Mouse (Mus musculus) kidney, postnatal 0 days (tissue): ENCODE measurements around the gene Trem3. TPM values are rescaled to one million over a fixed set of nuclear protein-coding genes. Genes with fewer than 3 reads are reported as not detected.

Source experiments
- ATAC-seq: fragments of 200-750 bp; cut with Nextera tagmentation; replicated peaks from 2 replicates; pipeline ENCODE4 v1.8.0; 2017; ENCODE audit warnings: low read depth, moderate number of reproducible peaks, moderate TSS enrichment, moderate library complexity; ENCODE audit not compliant: low FRiP score
- DNase-seq: peaks from one replicate; pipeline ENCODE4 v3.0.0-alpha.2; 2016; ENCODE audit warnings: low spot score
- H3K27ac ChIP-seq: fragments of 300-500 bp; sonication (generic); 2 replicates; pipeline ENCODE4 v1.5.1; 2014; ENCODE audit warnings: mild to moderate bottlenecking
- H3K27me3 ChIP-seq: fragments of 300-500 bp; sonication (generic); 2 replicates; pipeline ENCODE4 v1.6.1; 2014; ENCODE audit warnings: low read length, mixed read lengths; ENCODE audit not compliant: insufficient read depth
- H3K36me3 ChIP-seq: fragments of 300-500 bp; sonication (generic); 2 replicates; pipeline ENCODE4 v1.6.1; 2014; ENCODE audit warnings: low read length, mixed read lengths; ENCODE audit not compliant: insufficient read depth
- H3K4me1 ChIP-seq: fragments of 300-500 bp; sonication (generic); replicated peaks from 2 replicates; pipeline ENCODE4 v1.6.1; 2014; ENCODE audit warnings: antibody characterized with exemption, low read length, mixed read lengths; ENCODE audit not compliant: insufficient read depth
- H3K4me2 ChIP-seq: fragments of 300-500 bp; sonication (generic); 2 replicates; pipeline ENCODE4 v1.6.1; 2014; ENCODE audit warnings: mild to moderate bottlenecking, low read length, moderate library complexity, mixed read lengths
- H3K4me3 ChIP-seq: fragments of 300-500 bp; sonication (generic); replicated peaks from 2 replicates; pipeline ENCODE4 v1.5.1; 2014; ENCODE audit warnings: low read depth, low read length
- H3K9ac ChIP-seq: fragments of 300-500 bp; sonication (generic); 2 replicates; pipeline ENCODE4 v1.6.1; 2014; ENCODE audit warnings: low read depth, low read length
- H3K9me3 ChIP-seq: fragments of 300-500 bp; sonication (generic); replicated peaks from 2 replicates; pipeline ENCODE4 v1.6.1; 2016; ENCODE audit warnings: low read length, inconsistent platforms, mixed read lengths
- CTCF ChIP-seq: IDR thresholded peaks from 2 replicates; pipeline ENCODE4 v1.5.1; 2016; ENCODE audit warnings: antibody characterized with exemption, low read depth, mild to moderate bottlenecking, moderate library complexity
- WGBS: fragments of 180-500 bp; shearing (Covaris S2); extraction: QIAGEN DNeasy Blood & Tissue Kit; methylation state at CpG from one replicate; pipeline ENCODE4 v1.1.7; 2014; 5-methylcytosine and 5-hydroxymethylcytosine counted together
- polyA plus RNA-seq: library from polyadenylated mRNA; unstranded; fragments of >200 nt; fragmentation: Nextera tagmentation; extraction: Ambion mirVana; gene quantifications from 2 replicates; pipeline ENCODE4 v1.2.1, GENCODE M21; 2015

Gene Trem3
- polyA plus RNA-seq, 1 experiment from 2014 or later = 0.16 TPM

DNA sequence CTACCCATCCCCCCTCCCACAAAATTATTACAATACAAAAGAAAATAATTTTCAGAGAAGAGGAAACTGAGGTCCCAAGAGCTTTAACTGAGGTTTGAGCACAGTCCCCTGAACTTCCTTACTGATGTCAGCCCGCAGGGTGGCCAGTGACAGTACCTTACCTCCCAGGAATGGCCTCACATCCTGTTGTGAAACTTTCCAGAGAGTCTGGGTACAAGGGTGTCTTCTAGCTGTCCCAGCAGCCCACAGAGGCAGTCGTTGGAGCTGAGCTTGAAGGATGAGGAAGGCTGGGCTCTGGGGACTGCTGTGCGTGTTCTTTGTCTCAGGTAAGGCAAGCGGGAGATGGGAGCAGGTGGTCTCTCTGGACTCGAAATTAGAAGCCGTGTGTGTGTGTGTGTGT lies 15.1 kb upstream of the Trem3 start, which contains the start of gene Trem1:
Gene Trem1, plus strand, starts transcription at position 251 of the 400 bp plus-strand sequence.
- 84% methylated on average over 6 of the region's 6 CpGs for WGBS
- Histone ChIP-seq H3K9me3 (no peaks in the 10 kb centered on the region), H3K27me3 (no peaks in the 10 kb centered on the region), H3K4me2 (no peak within 1 kb of the TSS), H3K4me1 (no peaks in the 10 kb centered on the region), H3K27ac (no peak within 1 kb of the TSS), H3K9ac (no peak within 1 kb of the TSS), H3K4me3 (no peak within 1 kb of the TSS), H3K36me3 (no peaks in the 10 kb centered on the region)
- no peak for TF ChIP-seq CTCF
- DNase-seq = no peak
- no peak for ATAC-seq

DNA sequence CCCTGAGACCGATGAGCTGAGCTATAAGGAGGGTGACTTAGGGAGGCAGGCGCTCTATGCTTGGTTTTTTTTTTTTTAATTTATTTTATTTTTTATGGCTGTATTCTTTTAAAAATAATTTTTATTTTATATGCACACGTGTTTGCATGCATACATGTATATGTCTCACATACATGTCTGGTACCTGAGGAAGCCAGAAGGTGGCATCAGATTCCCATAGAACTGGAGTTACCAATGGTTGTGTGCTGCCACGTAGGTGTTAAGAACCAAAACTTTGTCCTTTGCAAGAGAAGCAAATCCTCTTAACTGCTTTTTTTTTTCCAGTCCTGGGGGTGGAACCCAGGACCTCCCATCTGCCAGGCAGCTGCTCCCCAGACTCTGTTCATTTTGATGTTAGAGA lies 13.8 kb upstream of the Trem3 start:
- no peak for TF ChIP-seq CTCF
- 92% methylated on average over 4 of the region's 4 CpGs for WGBS

DNA sequence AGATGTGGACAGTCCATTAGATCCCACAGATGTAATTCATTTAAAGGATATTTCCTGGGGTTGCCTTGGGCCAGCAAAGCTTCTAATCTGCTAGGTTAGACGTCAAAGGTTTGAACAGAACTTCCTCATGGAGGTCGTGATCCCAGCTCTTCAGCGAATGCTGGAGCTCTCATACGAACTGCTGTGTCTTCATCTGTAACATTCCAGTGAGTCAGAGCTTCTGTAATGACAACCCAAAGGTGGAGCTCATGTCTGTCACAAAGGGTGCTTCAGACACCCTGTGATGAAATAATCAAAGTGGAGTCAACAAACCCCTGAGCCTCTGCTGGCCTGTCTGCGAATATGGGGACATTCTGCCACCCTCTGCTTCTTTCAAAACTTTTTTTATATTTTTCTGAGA lies 13.0 kb upstream of the Trem3 start:
- H3K4me2 ChIP-seq = no peak overlapping the region
- 69% methylated on average over 5 of the region's 5 CpGs for WGBS
- no peaks in the 10 kb centered on the region for H3K36me3 ChIP-seq
- ATAC-seq = no peak
- H3K4me3 ChIP-seq = no peak overlapping the region
- H3K27ac ChIP-seq = no peak overlapping the region
- H3K9ac ChIP-seq = no peak overlapping the region
- no peaks in the 10 kb centered on the region for H3K27me3 ChIP-seq
- H3K9me3 ChIP-seq = no peaks in the 10 kb centered on the region
- no peak for TF ChIP-seq CTCF
- H3K4me1 ChIP-seq = no peaks in the 10 kb centered on the region
- no peak for DNase-seq

More for the DNA sequence above, 13.8 kb upstream of the Trem3 start:
- no peak overlapping the region for H3K4me2 ChIP-seq
- H3K9ac ChIP-seq = no peak overlapping the region
- H3K27me3 ChIP-seq = no peaks in the 10 kb centered on the region
- no peaks in the 10 kb centered on the region for H3K9me3 ChIP-seq
- H3K27ac ChIP-seq = no peak overlapping the region
- DNase-seq (no peak), ATAC-seq (no peak)
- no peaks in the 10 kb centered on the region for H3K4me1 ChIP-seq
- H3K36me3 ChIP-seq = no peaks in the 10 kb centered on the region
- no peak overlapping the region for H3K4me3 ChIP-seq

DNA sequence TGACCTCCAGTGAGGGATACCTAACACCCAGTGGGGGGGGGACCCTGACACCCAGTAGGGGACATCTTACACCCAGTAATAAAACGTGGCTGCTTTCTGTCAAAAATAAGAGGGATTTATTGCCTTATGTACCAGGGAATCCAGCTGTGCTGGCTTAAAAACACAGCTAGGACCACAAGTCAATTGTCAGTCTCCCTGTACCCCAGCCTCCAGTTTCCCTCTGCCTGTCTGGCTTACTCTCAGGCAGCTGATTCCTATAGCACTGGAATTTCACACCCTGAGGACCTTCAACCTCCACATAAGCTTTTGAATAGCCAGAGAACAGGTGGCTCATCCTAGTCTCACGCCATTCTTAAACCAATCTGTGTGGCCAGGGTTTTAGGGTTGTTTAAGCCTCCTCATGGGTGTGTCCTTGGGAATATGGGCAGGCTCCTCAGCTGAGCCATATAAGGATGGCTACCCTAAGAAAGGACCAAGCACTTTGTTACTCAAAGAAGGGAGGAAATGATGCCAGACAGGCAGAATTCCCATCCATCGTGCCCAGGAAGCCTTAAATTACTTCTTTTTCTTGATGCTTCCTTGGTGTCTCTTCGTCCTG lies 11.7 kb upstream of the Trem3 start:
- ATAC-seq = no peak
- DNase-seq = peak; percentile 3
- WGBS = 22% methylated on average over 4 of the region's 4 CpGs
- Histone ChIP-seq H3K27me3 (no peaks in the 10 kb centered on the region), H3K4me2 (no peak overlapping the region), H3K9ac (no peak overlapping the region), H3K36me3 (no peaks in the 10 kb centered on the region), H3K4me1 (no peaks in the 10 kb centered on the region), H3K27ac (no peak overlapping the region), H3K4me3 (no peak overlapping the region), H3K9me3 (no peaks in the 10 kb centered on the region)
- no peak for TF ChIP-seq CTCF

DNA sequence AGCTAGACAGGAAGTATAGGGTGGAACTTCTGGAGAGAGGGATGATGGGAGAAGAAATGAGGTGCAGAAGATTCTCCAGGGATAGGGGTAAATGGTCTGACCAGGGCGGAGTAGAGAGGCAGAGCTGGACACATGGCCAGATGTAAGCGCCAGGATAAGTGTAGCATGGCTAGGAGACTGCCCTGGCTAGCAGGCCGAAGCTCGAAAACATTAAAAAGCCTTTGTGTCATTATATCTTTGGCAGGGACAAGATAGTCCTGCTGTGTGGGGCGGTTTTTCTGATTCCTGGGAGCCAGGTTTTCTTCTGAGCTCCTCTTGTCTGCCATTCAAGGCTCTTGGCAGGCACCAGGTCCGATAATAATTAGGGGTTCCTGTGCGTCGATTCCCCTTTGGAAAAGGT lies 10.0 kb upstream of the Trem3 start:
- no peak overlapping the region for H3K4me2 ChIP-seq
- ATAC-seq (no peak), DNase-seq (no peak)
- H3K27ac ChIP-seq = no peak overlapping the region
- no peak overlapping the region for H3K9ac ChIP-seq
- no peaks in the 10 kb centered on the region for H3K27me3 ChIP-seq
- no peak for TF ChIP-seq CTCF
- H3K9me3 ChIP-seq = no peaks in the 10 kb centered on the region
- H3K4me1 ChIP-seq = no peaks in the 10 kb centered on the region
- H3K36me3 ChIP-seq = no peaks in the 10 kb centered on the region
- no peak overlapping the region for H3K4me3 ChIP-seq
- 93% methylated on average over 8 of the region's 8 CpGs for WGBS

DNA sequence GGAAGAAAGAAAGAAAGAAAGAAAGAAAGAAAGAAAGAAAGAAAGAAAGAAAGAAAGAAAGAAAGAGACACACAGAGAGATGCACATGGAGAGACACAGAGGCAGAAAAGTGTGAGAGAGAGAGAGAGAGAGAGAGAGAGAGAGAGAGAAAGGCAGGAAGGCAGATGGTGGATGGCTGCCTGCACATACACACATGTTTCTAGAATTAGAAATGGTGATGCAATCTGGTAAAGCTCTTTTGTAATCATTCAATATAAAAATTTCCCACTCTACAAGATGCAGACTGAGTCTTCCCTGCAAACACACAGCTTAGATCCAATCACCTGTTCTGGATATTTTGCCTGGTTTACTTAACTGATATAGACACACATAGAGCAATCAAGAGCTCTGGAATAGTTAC lies 1.5 kb downstream of the Trem3 start:
- Histone ChIP-seq H3K9ac (no peak overlapping the region), H3K4me3 (no peak overlapping the region), H3K27me3 (no peaks in the 10 kb centered on the region), H3K4me2 (no peak overlapping the region), H3K9me3 (no peaks in the 10 kb centered on the region), H3K4me1 (no peaks in the 10 kb centered on the region), H3K27ac (no peak overlapping the region), H3K36me3 (no peaks in the 10 kb centered on the region)
- DNase-seq = no peak
- TF ChIP-seq CTCF = no peak
- ATAC-seq = no peak

DNA sequence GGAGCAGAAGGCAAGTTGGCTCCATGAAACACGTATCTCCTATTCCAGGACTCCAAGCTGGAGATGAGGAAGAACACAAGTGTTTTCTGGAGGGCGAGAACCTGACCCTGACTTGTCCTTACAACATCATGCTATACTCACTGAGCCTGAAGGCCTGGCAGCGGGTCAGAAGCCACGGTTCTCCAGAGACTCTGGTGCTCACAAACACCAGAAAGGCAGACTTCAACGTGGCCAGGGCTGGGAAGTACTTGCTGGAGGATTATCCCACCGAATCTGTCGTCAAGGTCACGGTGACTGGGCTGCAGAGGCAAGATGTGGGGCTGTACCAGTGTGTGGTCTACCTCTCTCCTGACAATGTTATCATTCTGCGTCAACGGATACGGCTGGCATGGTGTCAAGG lies 1.9 kb downstream of the Trem3 start:
- DNase-seq (no peak), ATAC-seq (no peak)
- TF ChIP-seq CTCF = no peak
- Histone ChIP-seq H3K4me3 (no peak overlapping the region), H3K4me2 (no peak overlapping the region), H3K36me3 (no peaks in the 10 kb centered on the region), H3K9ac (no peak overlapping the region), H3K9me3 (no peaks in the 10 kb centered on the region), H3K27ac (no peak overlapping the region), H3K27me3 (no peaks in the 10 kb centered on the region), H3K4me1 (no peaks in the 10 kb centered on the region)
- WGBS = 86% methylated on average over 11 of the region's 11 CpGs
